Mouse (Mus musculus) C2C12 (cell line): ENCODE data around the gene Tmem178.

Experiments used
- CEBPB ChIP-seq: IDR thresholded peaks from one replicate; pipeline ENCODE4 v1.6.1; 2011; ENCODE audit warnings: low read depth, mild to moderate bottlenecking, control low read depth, moderate library complexity
- CTCF ChIP-seq: IDR thresholded peaks from one replicate; pipeline ENCODE4 v1.5.1; 2011; ENCODE audit not compliant: control insufficient read depth, insufficient read depth, insufficient read length
- MAX ChIP-seq: IDR thresholded peaks from one replicate; pipeline ENCODE4 v1.6.1; 2011; ENCODE audit warnings: mild to moderate bottlenecking, control low read depth
- MYOD1 ChIP-seq: IDR thresholded peaks from one replicate; pipeline ENCODE4 v1.6.1; 2011; ENCODE audit warnings: low read depth; ENCODE audit not compliant: control insufficient read depth, insufficient read length
- USF1 ChIP-seq: IDR thresholded peaks from one replicate; pipeline ENCODE4 v1.6.1; 2011; ENCODE audit warnings: low read depth, mild to moderate bottlenecking, control low read depth, moderate library complexity

- TF ChIP-seq CEBPB (no peak), CTCF (no peak), USF1 (no peak), MYOD1 (no peak), MAX (no peak)
These were observed 46.6 kb upstream of the Tmem178 start for GRCm38 (mm10) chr17:80897709-80898440.
